Mouse (Mus musculus) forebrain, embryonic 11.5 days (tissue): Measurements from ENCODE around the gene Gbx2. TPM values are rescaled to one million over a fixed set of nuclear protein-coding genes. Genes with fewer than 3 reads are reported as not detected.

ENCODE experiments used
- ATAC-seq: fragments of 200-750 bp; cut with Nextera tagmentation; replicated peaks from 2 replicates; pipeline ENCODE4 v1.8.0; 2017; ENCODE audit warnings: moderate TSS enrichment; ENCODE audit not compliant: low FRiP score
- DNase-seq: peaks from one replicate; pipeline ENCODE4 v3.0.0-alpha.2; 2017; ENCODE audit warnings: low spot score
- H3K27ac ChIP-seq: fragments of 300-500 bp; sonication (generic); 2 replicates; pipeline ENCODE4 v1.5.1; 2014; ENCODE audit warnings: low read depth, low read length
- H3K27me3 ChIP-seq: fragments of 300-500 bp; sonication (generic); 2 replicates; pipeline ENCODE4 v1.6.1; 2014; ENCODE audit warnings: mild to moderate bottlenecking, low read length, mixed read lengths; ENCODE audit not compliant: control insufficient read depth, insufficient read depth
- H3K36me3 ChIP-seq: fragments of 300-500 bp; sonication (generic); 2 replicates; pipeline ENCODE4 v1.6.1; 2014; ENCODE audit warnings: mild to moderate bottlenecking, low read length, moderate library complexity, mixed read lengths; ENCODE audit not compliant: control insufficient read depth, insufficient read depth
- H3K4me1 ChIP-seq: fragments of 300-500 bp; sonication (generic); replicated peaks from 2 replicates; pipeline ENCODE4 v1.6.1; 2014; ENCODE audit warnings: low read length, mixed read lengths; ENCODE audit not compliant: control insufficient read depth, insufficient read depth
- H3K4me2 ChIP-seq: fragments of 300-500 bp; sonication (generic); 2 replicates; pipeline ENCODE4 v1.6.1; 2014; ENCODE audit warnings: low read depth, mild to moderate bottlenecking, low read length, moderate library complexity, mixed read lengths; ENCODE audit not compliant: severe bottlenecking
- H3K4me3 ChIP-seq: fragments of 300-500 bp; sonication (generic); 2 replicates; pipeline ENCODE4 v1.5.1; 2014; ENCODE audit warnings: low read depth, low read length
- H3K9ac ChIP-seq: fragments of 300-500 bp; sonication (generic); 2 replicates; pipeline ENCODE4 v1.6.1; 2014; ENCODE audit warnings: low read length
- H3K9me3 ChIP-seq: fragments of 300-500 bp; sonication (generic); 2 replicates; pipeline ENCODE4 v1.6.1; 2016; ENCODE audit warnings: low read length, mixed read lengths; ENCODE audit not compliant: control insufficient read depth
- whole genome bisulfite sequencing: fragments of 180-500 bp; shearing (Covaris S2); extraction: QIAGEN DNeasy Blood & Tissue Kit; methylation state at CpG from one replicate; pipeline ENCODE4 v1.1.7; 2014; 5-methylcytosine and 5-hydroxymethylcytosine counted together
- polyA plus RNA-seq: library from polyadenylated mRNA; unstranded; fragments of >200 nt; fragmentation: Nextera tagmentation; extraction: Ambion mirVana; gene quantifications from 2 replicates; pipeline ENCODE4 v1.2.1, GENCODE M21; 2014

The Gbx2 gene
- polyA plus RNA-seq, 1 experiment from 2014 or later, result 5.0 TPM

GRCm38 (mm10) chr1:89926583-89927060 lies 4.4 kb downstream of the Gbx2 start:
- Histone ChIP-seq H3K9me3 (no peaks in the 10 kb centered on the region), H3K4me2 (no peak overlapping the region; the same call in 1 of the 2 replicates), H3K27me3 (peaks cover 99% of the 10 kb centered on the region), H3K4me1 (peaks cover 25% of the 10 kb centered on the region), H3K36me3 (no peaks in the 10 kb centered on the region), H3K4me3 (no peak overlapping the region), H3K9ac (no peak overlapping the region), H3K27ac (no peak overlapping the region)
- 0% methylated on average over 9 of the region's 9 CpGs for WGBS
- DNase-seq, result peak; percentile 55
- ATAC-seq, result no peak

DNA sequence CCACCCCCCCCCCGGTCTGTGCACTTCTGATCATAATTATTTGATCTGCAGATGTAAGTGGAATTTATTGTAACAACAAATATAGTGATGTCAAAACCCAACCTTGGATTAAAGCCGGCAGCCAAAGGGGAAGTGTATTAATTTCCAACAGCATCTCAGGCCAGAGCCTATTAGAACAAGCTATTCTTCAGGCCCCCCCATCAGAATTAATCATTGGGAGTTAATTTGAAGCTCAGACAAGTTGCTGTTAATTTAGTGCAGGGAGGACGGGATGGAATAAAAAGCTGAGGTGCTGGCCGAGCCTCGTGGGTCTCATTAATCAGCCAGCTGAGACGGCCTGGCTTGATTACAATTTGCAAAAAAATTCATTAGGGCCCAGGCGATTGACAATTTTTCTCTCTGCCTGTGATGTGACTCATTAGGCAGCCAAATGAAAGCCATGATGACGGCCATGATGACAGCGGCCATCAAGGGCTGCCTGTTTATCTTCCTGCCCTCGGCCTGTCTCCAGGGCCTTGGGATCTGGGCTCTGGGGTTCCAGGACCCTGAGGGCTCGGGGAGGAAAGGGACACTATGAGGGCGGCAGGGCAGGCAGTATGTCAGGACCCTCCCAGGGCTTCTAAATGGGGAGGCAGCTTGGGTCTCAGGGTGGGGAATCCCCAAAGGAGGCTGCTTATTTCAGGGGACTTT lies 5.3 kb downstream of the Gbx2 start:
- WGBS, result 5% methylated on average over 12 of the region's 12 CpGs
- Histone ChIP-seq H3K27ac (no peak overlapping the region), H3K4me2 (no peak overlapping the region), H3K9ac (no peak overlapping the region), H3K27me3 (peaks cover 99% of the 10 kb centered on the region), H3K4me1 (peaks cover 17% of the 10 kb centered on the region), H3K4me3 (no peak overlapping the region), H3K36me3 (no peaks in the 10 kb centered on the region), H3K9me3 (no peaks in the 10 kb centered on the region)
- ATAC-seq, result no peak
- peak; percentile 60 for DNase-seq

DNA sequence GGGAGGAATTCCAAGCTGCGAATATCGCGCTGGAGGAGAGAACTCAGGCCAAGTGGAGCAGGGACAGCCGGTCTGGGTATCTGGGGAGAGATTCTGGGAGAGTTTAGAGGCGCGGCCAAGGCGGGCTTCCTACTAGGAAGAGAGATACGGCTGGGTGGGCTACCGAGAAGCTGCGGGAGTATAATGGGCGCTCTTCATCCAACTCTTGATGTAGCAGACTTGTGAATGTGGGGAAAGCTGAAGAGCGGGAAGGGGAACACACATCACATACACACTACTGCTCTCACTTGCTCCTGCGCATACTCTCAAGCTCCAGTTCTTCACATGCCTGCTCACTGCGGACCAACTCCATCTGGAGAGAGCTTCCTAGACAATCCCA lies 7.3 kb downstream of the Gbx2 start:
- Histone ChIP-seq H3K4me3 (no peak overlapping the region), H3K4me1 (peaks cover 10% of the 10 kb centered on the region), H3K36me3 (no peaks in the 10 kb centered on the region), H3K9me3 (no peaks in the 10 kb centered on the region), H3K27me3 (peaks cover 100% of the 10 kb centered on the region), H3K4me2 (peak overlapping the region; percentile 24; the same call in 1 of the 2 replicates), H3K27ac (no peak overlapping the region), H3K9ac (no peak overlapping the region)
- DNase-seq (no peak), ATAC-seq (no peak)
- WGBS, result 6% methylated on average over 14 of the region's 14 CpGs

GRCm38 (mm10) chr1:89922883-89923641 lies 7.9 kb downstream of the Gbx2 start:
- under 1% methylated on average over 37 of the region's 41 CpGs for WGBS
- Histone ChIP-seq H3K36me3 (no peaks in the 10 kb centered on the region), H3K4me3 (peak overlapping the region; percentile 9; the same call in 1 of the 2 replicates), H3K9me3 (no peaks in the 10 kb centered on the region), H3K9ac (no peak overlapping the region), H3K27ac (no peak overlapping the region), H3K4me1 (peaks cover 10% of the 10 kb centered on the region), H3K4me2 (peak overlapping the region; percentile 24; the same call in 1 of the 2 replicates), H3K27me3 (peaks cover 100% of the 10 kb centered on the region)
- ATAC-seq (no peak), DNase-seq (peak; percentile 68)

DNA sequence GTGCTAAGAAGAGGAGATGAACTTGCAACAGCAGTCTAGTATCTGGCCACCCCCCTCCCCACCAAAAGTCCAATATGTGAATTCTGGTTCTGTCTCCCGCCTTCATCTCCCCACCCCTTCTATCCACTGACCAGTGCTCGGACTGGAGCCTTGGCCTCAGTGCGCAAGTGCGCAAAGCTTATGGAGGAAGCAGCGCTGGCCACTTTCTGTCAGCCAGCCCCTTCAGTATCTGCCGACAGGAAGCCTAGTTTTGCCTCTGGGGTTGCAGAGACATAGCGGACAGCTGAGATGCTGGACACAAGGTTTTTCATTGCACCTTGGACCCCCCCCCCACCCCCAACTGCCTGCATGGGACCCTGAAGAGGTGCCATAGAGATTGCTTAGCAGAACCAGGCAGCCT lies 8.7 kb downstream of the Gbx2 start:
- no peak overlapping the region for H3K4me2 ChIP-seq
- H3K9ac ChIP-seq, result no peak overlapping the region

GRCm38 (mm10) chr1:89921806-89922205 lies 9.2 kb downstream of the Gbx2 start:
- H3K27me3 ChIP-seq, result peaks cover 100% of the 10 kb centered on the region
- no peak overlapping the region for H3K4me2 ChIP-seq
- WGBS, result 2% methylated on average over 10 of the region's 10 CpGs
- ATAC-seq, result no peak
- H3K4me1 ChIP-seq, result peaks cover 8% of the 10 kb centered on the region
- H3K27ac ChIP-seq, result no peak overlapping the region
- no peak for DNase-seq
- H3K9ac ChIP-seq, result no peak overlapping the region
- H3K9me3 ChIP-seq, result no peaks in the 10 kb centered on the region
- no peaks in the 10 kb centered on the region for H3K36me3 ChIP-seq
- no peak overlapping the region for H3K4me3 ChIP-seq

More for the DNA sequence above, 8.7 kb downstream of the Gbx2 start:
- no peaks in the 10 kb centered on the region for H3K36me3 ChIP-seq
- H3K4me3 ChIP-seq, result 0 out of 2 replicates have a peak overlapping the region, but pooled peaks have one; percentile 9
- no peaks in the 10 kb centered on the region for H3K9me3 ChIP-seq
- WGBS, result under 1% methylated on average over 7 of the region's 7 CpGs
- DNase-seq (no peak), ATAC-seq (no peak)
- H3K27ac ChIP-seq, result no peak overlapping the region
- peaks cover 100% of the 10 kb centered on the region for H3K27me3 ChIP-seq
- peaks cover 9% of the 10 kb centered on the region for H3K4me1 ChIP-seq

DNA sequence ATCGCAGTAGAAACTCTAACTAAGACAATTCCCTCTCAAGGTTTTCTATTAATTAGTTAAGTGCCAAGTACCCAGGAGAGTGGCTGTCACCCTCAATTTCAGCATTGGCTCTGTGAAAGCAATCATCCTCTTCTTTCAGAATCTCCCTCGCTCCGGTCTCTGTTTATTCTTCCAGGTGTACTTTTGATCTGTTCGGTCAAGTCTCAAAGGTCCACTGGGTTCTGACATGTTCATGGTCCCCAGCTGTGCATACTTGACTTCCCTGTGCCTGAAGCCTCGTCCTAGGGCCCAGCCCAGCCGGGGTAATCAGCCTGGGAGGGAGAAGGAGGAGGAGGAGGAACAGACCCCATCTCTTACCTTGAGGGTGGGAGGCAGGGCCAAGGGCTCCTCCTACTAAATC lies 11.8 kb downstream of the Gbx2 start:
- Histone ChIP-seq H3K27me3 (peaks cover 78% of the 10 kb centered on the region), H3K4me3 (no peak overlapping the region), H3K36me3 (no peaks in the 10 kb centered on the region), H3K4me1 (peaks cover 8% of the 10 kb centered on the region), H3K9me3 (no peaks in the 10 kb centered on the region), H3K9ac (no peak overlapping the region), H3K27ac (no peak overlapping the region), H3K4me2 (no peak overlapping the region)
- no peak for ATAC-seq
- no peak for DNase-seq
- 91% methylated on average over 6 of the region's 6 CpGs for WGBS

GRCm38 (mm10) chr1:89918111-89918510 lies 12.9 kb downstream of the Gbx2 start:
- H3K36me3 ChIP-seq, result no peaks in the 10 kb centered on the region
- ATAC-seq, result no peak
- H3K9ac ChIP-seq, result no peak overlapping the region
- H3K4me2 ChIP-seq, result no peak overlapping the region
- DNase-seq, result no peak
- H3K27ac ChIP-seq, result no peak overlapping the region
- H3K4me3 ChIP-seq, result no peak overlapping the region
- WGBS, result 11% methylated on average over 18 of the region's 18 CpGs
- no peaks in the 10 kb centered on the region for H3K9me3 ChIP-seq
- peaks cover 69% of the 10 kb centered on the region for H3K27me3 ChIP-seq
- peaks cover 6% of the 10 kb centered on the region for H3K4me1 ChIP-seq
